Mouse (Mus musculus): ENCODE results near the gene Dynlt1b.
"Not testable (repeated sequence)": the region's sequence is repeated elsewhere in the genome, so short reads cannot be mapped to it uniquely, and the experiment has no call there.

Dynlt1b gene

DNA sequence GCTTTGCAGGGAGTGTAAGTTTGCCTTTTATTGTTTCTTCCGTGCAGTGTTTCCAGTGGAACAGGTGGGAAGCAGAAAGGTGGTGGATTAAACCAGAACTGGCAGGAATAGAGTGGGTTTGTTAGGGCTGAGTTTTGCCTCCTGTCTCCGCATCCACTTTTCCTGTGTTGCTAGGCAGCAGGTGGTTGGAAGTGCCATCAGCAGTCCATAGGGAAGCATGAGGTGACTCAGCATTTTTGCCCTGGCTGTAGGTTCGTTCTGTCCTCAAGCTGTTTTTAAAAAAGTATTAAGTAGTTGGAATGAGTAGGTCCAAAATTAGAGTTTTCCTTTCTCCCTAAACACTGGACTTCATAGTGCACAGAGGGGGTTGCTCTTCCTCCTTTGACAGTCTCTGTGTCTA, 3.8 kb downstream of the Dynlt1b start:
- not testable (repeated sequence) for H3K27me3 ChIP-seq (ENCODE audit: insufficient read depth, low read length); H3K9me3 ChIP-seq (ENCODE audit: low read length)
- peaks cover 38% of the 10 kb centered on the region for H3K36me3 ChIP-seq (ENCODE audit: insufficient read depth, low read length)
- H3K4me1 ChIP-seq (replicated peaks; ENCODE audit: low read depth, low read length), result peaks cover 35% of the 10 kb centered on the region
- TF ChIP-seq CTCF (conservative IDR thresholded peaks at IDR 0.05; ENCODE audit: low read length), result 0 out of 2 replicates have a peak, but pooled peaks have one; percentile 3
- H3K4me3 ChIP-seq (replicated peaks; ENCODE audit: low read length), result peak overlapping the region; percentile 24; the same call in 1 of the 2 replicates

DNA sequence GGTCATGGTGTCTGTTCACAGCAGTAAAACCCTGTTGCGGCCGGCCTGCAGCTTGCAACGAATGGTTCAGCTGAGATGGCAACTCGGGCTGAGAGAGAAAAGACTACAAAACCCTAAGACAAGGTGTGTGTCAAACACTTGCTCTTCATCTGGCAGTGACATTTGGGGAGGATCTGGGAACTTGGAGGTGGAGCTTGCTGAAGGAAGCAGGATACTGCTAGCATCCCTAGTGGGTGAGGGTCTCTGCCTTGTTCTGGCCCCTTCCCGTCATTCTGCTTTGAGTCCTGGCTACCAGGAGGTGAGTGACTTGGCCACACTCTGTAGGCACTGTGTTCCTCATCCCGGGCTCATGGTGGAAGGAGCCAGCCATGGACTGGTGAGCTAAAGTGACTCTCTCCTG, 8.2 kb downstream of the Dynlt1b start:
- H3K27me3 ChIP-seq (ENCODE audit: insufficient read depth, low read length); H3K4me3 ChIP-seq (replicated peaks; ENCODE audit: low read length); H3K9me3 ChIP-seq (ENCODE audit: low read length): not testable (repeated sequence)
- H3K4me1 ChIP-seq (replicated peaks; ENCODE audit: low read depth, low read length), result peaks cover 30% of the 10 kb centered on the region
- H3K36me3 ChIP-seq (ENCODE audit: insufficient read depth, low read length), result peaks cover 31% of the 10 kb centered on the region

DNA sequence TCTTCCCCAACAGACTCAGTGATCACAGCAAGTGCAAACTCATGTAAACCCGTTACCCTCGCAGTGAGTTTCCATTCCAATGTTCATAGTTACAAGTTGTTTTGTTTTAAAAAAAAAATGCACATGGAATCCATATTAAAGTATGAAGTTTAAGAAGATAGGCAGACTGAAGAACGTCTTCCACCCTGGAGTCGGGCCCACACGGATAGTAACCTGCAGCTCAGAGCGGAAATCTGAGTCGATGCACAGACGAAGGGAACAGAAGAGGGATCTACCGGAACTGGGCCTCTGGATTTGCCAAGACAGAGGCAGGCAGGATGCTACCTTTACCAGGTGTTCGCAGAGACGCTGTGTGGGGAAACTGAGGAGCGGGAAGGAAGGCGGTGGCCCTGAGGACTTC, 10.0 kb downstream of the Dynlt1b start:
- H3K9me3 ChIP-seq (ENCODE audit: low read length); H3K27me3 ChIP-seq (ENCODE audit: insufficient read depth, low read length): not testable (repeated sequence)
- Histone ChIP-seq H3K4me1 (replicated peaks; ENCODE audit: low read depth, low read length) (peaks cover 20% of the 10 kb centered on the region), H3K36me3 (ENCODE audit: insufficient read depth, low read length) (peaks cover 15% of the 10 kb centered on the region), H3K4me3 (replicated peaks; ENCODE audit: low read length) (peak overlapping the region; percentile 32; the same call in 1 of the 2 replicates)

DNA sequence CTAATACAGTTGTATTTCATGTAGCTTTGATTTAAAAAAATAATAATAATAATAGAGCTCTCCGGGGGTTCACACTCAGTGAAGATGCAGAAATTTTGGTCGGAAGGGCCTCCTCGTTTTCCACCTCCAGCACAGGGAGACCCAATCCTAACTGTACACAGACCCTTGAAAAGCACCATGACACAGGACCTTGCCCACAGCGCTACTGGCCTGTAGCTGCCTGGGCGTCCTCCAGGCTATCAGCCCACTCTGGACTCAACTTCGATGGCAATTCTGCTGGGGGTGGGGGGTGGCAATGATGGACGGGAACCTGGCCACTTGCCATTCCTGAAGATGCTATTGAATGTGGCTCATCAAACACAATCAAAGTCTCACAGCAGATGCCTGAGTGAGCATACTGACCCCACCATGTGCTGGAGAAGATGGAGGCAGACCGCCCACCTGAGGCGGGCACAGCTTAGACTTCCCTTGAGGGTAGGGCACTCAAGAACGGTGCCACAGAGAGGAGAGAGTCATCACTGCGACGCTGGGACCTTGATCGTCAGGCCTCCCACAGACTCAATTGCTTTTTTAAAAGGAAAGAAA, 10.7 kb downstream of the Dynlt1b start:
- Histone ChIP-seq H3K4me1 (replicated peaks; ENCODE audit: low read depth, low read length) (peaks cover 20% of the 10 kb centered on the region), H3K36me3 (ENCODE audit: insufficient read depth, low read length) (peaks cover 12% of the 10 kb centered on the region), H3K4me3 (replicated peaks; ENCODE audit: low read length) (peak overlapping the region; percentile 74)
- not testable (repeated sequence) for H3K27me3 ChIP-seq (ENCODE audit: insufficient read depth, low read length); H3K9me3 ChIP-seq (ENCODE audit: low read length)

DNA sequence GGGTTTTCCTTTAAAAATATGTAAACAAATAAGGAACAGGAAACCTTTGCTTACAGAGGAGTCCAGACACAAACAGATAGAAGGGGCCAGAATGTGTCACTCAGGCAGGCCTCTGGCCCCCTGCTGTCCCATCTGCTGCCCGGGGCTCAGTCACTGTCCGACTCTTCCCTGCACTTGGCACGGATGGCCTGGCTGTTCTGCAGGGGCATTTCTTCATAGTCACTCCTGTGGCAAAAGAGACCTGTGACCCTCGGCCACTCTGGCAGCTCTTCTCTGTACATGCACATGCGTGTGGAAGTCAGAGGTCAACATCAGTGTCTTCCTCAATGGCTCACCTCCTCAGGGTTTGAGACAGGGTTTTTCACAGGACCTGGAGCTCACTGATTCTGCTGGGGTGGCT, 11.3 kb downstream of the Dynlt1b start:
- H3K4me1 ChIP-seq (replicated peaks; ENCODE audit: low read depth, low read length), result peaks cover 26% of the 10 kb centered on the region
- peaks cover 12% of the 10 kb centered on the region for H3K36me3 ChIP-seq (ENCODE audit: insufficient read depth, low read length)
- not testable (repeated sequence) for H3K4me3 ChIP-seq (replicated peaks; ENCODE audit: low read length); H3K27me3 ChIP-seq (ENCODE audit: insufficient read depth, low read length); H3K9me3 ChIP-seq (ENCODE audit: low read length)

DNA sequence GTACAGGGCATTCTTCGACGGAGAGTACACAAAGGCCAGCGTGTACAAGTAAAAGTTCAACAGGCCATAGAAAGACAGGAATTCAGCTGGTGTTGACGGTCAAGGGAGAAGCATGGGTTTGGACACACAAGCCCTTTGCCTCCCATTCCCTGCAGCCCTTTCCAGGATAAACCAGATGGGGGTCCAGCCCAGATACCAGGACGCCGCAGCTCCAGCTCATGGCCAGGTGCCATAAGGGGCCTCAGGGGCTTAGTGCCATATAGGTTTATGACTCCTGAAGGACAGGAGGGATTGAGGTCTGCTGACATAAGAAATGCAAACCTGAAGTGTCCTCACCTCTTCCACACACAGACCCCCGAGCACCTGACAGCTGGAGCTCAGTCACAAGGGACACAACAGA, 12.6 kb downstream of the Dynlt1b start:
- H3K4me3 ChIP-seq (replicated peaks; ENCODE audit: low read length); H3K27me3 ChIP-seq (ENCODE audit: insufficient read depth, low read length): not testable (repeated sequence)
- peaks cover 26% of the 10 kb centered on the region for H3K4me1 ChIP-seq (replicated peaks; ENCODE audit: low read depth, low read length)

DNA sequence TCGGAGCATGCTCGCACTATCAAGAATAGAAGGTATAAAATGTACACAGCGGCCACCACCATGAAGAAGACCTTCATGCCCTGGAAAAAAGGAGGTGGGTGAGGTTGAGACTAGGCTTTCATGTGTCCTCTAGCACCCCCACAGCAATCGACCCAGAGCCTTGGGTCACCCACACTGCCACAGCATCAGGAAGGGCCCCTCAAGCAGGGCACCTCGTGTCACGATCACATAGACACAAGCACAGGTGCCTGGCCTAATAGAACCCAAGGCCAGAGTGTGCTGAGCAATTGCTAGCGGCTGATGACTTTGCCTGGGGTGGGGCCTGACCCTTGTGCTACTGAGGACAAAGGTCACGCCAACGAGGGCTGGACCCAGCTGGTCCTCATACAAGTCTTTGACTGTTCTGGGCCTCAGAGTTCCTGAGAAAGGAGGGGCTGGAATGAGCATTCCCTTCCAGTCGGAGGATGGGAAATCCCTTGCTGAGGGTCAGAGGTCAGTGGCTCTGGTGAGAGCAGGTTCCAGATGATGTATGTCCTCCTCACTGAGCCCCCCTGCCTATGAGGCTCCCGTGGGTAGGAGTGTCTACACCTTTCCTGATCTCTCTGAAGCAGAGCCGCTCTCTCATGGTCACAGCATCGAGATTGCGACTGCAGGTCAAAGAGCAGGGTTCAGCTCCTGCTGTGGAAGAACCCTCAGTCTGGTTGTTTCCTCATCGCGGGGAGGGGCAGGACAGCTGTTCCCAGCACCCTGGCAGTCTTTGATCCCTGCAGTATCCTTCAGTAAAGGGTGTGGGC, 16.1 kb downstream of the Dynlt1b start:
- H3K9me3 ChIP-seq (ENCODE audit: low read length); H3K36me3 ChIP-seq (ENCODE audit: insufficient read depth, low read length); H3K4me3 ChIP-seq (replicated peaks; ENCODE audit: low read length); H3K27me3 ChIP-seq (ENCODE audit: insufficient read depth, low read length): not testable (repeated sequence)
- H3K4me1 ChIP-seq (replicated peaks; ENCODE audit: low read depth, low read length), result peaks cover 18% of the 10 kb centered on the region

More for the DNA sequence above, 12.6 kb downstream of the Dynlt1b start:
- H3K9me3 ChIP-seq (ENCODE audit: low read length); H3K36me3 ChIP-seq (ENCODE audit: insufficient read depth, low read length): not testable (repeated sequence)

DNA sequence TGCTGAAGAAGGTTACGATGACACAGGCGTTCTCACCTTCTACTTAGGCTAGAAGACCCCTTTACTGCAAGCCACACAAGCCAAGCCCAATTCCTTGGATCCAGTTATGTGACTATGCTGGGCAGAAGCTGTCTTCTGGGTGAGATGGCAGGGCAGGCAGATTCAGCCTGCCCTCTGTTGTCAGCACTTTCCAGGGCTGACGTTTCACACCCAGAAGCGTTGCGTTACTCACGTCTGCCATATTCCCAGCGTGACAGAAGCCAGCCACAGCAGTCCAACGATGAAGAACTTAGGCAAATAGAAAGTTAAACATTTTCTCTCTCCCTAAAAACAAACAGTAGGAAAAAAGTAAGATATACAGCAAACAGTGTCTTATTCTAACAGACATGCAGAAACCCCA, 18.4 kb downstream of the Dynlt1b start:
- H3K9me3 ChIP-seq (ENCODE audit: low read length); H3K36me3 ChIP-seq (ENCODE audit: insufficient read depth, low read length); H3K4me3 ChIP-seq (replicated peaks; ENCODE audit: low read length); H3K27me3 ChIP-seq (ENCODE audit: insufficient read depth, low read length): not testable (repeated sequence)
- peaks cover 15% of the 10 kb centered on the region for H3K4me1 ChIP-seq (replicated peaks; ENCODE audit: low read depth, low read length)

DNA sequence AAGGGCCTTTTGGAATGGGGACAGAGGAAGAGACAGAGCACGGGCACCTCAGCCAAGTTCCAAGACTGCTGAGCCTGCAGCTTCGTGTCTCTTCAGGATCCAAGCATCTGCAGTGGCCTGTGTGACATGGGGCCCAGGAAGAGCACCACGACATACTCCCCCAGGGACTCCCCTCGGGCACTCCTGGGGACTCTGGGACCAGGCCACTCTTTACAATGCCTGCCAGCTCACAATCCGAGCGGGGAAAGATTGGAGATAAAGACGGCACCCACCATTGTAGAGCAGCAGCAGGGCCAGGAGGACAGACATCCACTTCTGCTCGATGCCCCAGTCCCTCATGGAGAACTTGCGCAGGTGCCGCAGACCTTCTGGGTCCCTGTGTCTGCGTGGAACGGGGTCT, 19.3 kb downstream of the Dynlt1b start:
- H3K27me3 ChIP-seq (ENCODE audit: insufficient read depth, low read length); H3K9me3 ChIP-seq (ENCODE audit: low read length); H3K36me3 ChIP-seq (ENCODE audit: insufficient read depth, low read length); H3K4me3 ChIP-seq (replicated peaks; ENCODE audit: low read length): not testable (repeated sequence)
- peaks cover 15% of the 10 kb centered on the region for H3K4me1 ChIP-seq (replicated peaks; ENCODE audit: low read depth, low read length)

DNA sequence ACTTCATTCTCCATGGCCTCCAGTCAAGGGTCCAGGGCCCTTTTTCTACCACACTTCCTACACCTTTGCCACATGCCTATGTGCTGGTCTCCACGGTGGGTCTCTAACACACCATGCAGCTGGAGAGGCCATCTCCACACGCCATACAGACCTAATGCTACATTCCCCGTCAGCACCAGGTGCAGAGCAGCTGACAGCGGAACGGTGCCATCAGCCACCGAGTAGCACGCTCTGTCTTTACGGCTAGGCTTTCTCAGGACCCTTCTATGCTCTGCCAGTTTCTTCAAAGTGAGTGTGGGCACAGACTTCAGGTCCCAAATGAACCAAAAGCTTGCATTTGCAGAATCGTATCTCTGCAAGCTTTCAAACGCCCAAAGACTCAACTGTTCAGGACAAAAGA, 21.3 kb downstream of the Dynlt1b start:
- H3K36me3 ChIP-seq (ENCODE audit: insufficient read depth, low read length), result peaks cover 15% of the 10 kb centered on the region
- not testable (repeated sequence) for H3K9me3 ChIP-seq (ENCODE audit: low read length); H3K27me3 ChIP-seq (ENCODE audit: insufficient read depth, low read length); H3K4me3 ChIP-seq (replicated peaks; ENCODE audit: low read length)
- peaks cover 13% of the 10 kb centered on the region; the same call in 1 of the 2 replicates for H3K4me1 ChIP-seq (replicated peaks; ENCODE audit: low read depth, low read length)

DNA sequence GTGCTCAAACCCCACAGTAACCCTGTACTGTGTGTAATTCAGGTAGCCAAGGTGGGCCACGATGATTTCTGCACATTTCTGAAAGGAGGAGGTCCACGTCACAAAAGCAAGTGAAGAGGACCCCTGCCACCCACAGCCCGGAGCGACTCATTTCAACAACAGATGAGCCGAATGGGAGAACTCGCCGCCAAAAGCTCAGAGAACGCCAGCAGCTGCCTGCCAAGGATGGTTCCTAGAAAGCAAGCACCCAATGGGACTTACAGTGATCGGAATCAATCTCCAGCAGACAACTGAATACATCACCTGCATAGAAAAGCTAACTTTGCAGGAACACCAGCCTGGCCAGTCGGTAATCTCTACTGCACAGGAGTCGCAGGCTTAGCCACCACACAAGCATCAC, 22.8 kb downstream of the Dynlt1b start:
- H3K4me3 ChIP-seq (replicated peaks; ENCODE audit: low read length); H3K27me3 ChIP-seq (ENCODE audit: insufficient read depth, low read length); H3K9me3 ChIP-seq (ENCODE audit: low read length): not testable (repeated sequence)
- peaks cover 18% of the 10 kb centered on the region; the same call in 1 of the 2 replicates for H3K4me1 ChIP-seq (replicated peaks; ENCODE audit: low read depth, low read length)
- peaks cover 22% of the 10 kb centered on the region for H3K36me3 ChIP-seq (ENCODE audit: insufficient read depth, low read length)

DNA sequence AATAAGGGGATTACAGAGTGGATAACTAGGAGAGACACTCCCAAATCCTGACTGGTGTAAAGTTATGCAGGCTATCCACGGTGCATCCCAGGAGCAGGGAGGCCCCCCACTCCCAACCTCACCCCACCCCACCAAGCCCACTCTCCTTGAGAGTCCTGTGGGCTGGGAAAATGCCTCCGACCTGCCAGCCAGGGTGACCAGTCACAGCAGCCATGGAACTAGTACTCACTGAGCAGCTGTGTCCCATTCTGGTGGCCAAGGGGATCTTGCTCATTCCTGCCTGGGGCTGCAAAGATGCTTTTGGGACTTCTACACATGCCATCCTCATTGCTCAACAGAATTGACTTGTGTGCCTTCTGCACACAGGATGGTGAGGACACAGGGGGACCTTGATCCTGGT, 24.8 kb downstream of the Dynlt1b start:
- peaks cover 37% of the 10 kb centered on the region for H3K36me3 ChIP-seq (ENCODE audit: insufficient read depth, low read length)

DNA sequence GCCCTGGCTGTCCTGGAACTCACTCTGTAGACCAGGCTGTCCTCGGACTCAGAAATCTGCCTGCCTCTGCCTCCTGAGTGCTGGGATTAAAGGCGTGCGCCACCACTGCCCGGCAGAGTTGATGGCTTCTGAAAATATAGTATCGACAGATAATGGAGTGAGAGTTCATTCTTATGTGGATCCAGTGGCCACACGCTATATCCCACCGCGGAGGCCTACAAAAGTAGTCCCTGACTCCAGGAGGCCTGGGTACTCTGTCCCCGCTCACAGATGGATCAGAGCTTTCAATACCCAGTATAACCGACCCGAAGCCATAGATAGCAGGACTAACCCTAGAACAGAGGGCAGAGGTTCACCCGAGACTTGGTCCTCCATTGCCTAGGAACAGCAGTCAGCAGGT, 26.0 kb downstream of the Dynlt1b start:
- Histone ChIP-seq H3K4me1 (replicated peaks; ENCODE audit: low read depth, low read length) (peaks cover 15% of the 10 kb centered on the region; the same call in 1 of the 2 replicates), H3K36me3 (ENCODE audit: insufficient read depth, low read length) (peaks cover 40% of the 10 kb centered on the region)
- H3K9me3 ChIP-seq (ENCODE audit: low read length); H3K4me3 ChIP-seq (replicated peaks; ENCODE audit: low read length); H3K27me3 ChIP-seq (ENCODE audit: insufficient read depth, low read length): not testable (repeated sequence)

More for the DNA sequence above, 24.8 kb downstream of the Dynlt1b start:
- not testable (repeated sequence) for H3K27me3 ChIP-seq (ENCODE audit: insufficient read depth, low read length); H3K4me3 ChIP-seq (replicated peaks; ENCODE audit: low read length); H3K9me3 ChIP-seq (ENCODE audit: low read length)
- H3K4me1 ChIP-seq (replicated peaks; ENCODE audit: low read depth, low read length), result peaks cover 15% of the 10 kb centered on the region; the same call in 1 of the 2 replicates

DNA sequence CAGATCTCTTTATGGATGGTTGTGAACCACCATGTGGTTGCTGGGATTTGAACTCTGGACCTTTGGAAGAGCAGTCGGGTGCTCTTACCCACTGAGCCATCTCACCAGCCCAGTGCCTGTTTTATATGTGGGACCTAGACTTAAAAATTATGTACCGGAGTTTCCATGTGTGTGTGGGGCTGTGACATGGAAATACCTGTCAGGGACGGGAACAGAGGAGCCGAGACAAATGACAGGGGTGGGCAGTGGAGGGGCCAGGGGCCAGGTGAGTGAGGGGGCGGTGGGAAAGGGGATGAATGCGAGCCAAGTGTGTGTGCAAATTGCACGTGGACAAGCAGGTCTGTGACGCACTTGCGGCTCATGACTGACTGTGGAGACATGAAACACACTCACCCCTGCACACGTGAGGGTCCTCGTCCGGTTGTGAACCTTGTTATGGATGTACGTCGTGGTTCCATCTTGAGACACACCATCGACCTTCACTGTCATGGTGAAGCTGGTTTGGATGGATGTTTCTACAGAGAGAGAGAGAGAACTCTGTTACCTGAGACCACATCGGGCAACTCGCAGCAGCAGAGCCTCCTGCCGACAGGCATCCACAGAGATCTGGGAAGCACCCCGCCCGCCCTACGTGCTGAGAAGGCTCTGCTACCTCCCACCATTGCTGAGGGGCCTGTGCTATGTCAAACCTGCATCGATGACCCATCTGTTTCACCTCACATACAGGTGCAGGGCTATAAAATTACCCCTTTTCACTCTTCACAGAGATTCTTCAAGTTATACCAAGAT, 26.9 kb downstream of the Dynlt1b start:
- not testable (repeated sequence) for H3K9me3 ChIP-seq (ENCODE audit: low read length); H3K27me3 ChIP-seq (ENCODE audit: insufficient read depth, low read length); H3K4me3 ChIP-seq (replicated peaks; ENCODE audit: low read length)
- peaks cover 15% of the 10 kb centered on the region; the same call in 1 of the 2 replicates for H3K4me1 ChIP-seq (replicated peaks; ENCODE audit: low read depth, low read length)
- H3K36me3 ChIP-seq (ENCODE audit: insufficient read depth, low read length), result peaks cover 43% of the 10 kb centered on the region

All from E14TG2a.4 (cell line).